Mouse (Mus musculus) right cerebral cortex, postnatal 4 days (tissue): ENCODE data around the gene Pus7l.
"Not testable (repeated sequence)": the region's sequence is repeated elsewhere in the genome, so short reads cannot be mapped to it uniquely, and the experiment has no call there.

Experiments used
- DNase-seq: peaks from one replicate; pipeline ENCODE4 v3.0.0-alpha.2; 2022

Gene Pus7l

GRCm38 (mm10) chr15:94542567-94543408 is 559 bp downstream of the Pus7l start:
- DNase-seq, result no peak

DNA sequence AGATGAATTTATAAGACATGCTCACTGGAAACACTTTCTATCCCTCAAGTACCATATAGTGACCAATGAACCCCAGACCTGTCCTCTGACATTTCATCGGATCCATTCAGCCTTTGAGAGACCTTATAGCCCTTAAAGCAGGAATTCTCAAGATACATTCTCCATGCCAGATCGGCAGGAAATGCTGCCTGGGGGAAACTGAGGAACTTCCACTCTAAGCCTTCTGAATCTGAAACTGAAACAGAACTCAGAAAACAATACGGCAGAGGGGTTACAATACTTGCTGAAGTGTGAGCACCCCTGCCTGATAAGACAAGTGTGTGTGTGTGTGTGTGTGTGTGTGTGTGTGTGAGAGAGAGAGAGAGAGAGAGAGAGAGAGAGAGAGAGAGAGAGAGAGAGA is 4.1 kb downstream of the Pus7l start:
- DNase-seq, result no peak

GRCm38 (mm10) chr15:94535521-94535920 is 7.8 kb downstream of the Pus7l start:
- no peak for DNase-seq

GRCm38 (mm10) chr15:94532956-94533355 is 10.4 kb downstream of the Pus7l start:
- DNase-seq, result no peak

DNA sequence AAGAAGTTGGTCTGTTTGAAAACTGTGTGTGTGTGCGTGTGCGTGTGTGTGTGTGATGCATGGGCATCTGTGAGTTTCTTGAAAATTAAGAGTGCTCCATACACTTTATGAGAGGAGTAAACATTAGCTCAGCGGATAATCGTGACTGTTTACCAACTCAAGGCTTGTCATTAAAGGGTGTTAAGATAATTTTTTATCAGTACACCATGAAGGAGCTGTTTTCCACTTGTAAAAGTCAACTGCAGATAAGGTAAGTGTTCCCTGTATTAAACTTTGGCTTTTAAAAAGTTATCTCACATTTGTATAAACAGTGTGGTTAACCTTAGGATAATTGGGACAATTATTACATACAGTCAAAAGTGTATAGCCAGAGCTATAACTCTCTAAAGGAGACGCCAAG is 11.0 kb downstream of the Pus7l start:
- DNase-seq, result no peak

DNA sequence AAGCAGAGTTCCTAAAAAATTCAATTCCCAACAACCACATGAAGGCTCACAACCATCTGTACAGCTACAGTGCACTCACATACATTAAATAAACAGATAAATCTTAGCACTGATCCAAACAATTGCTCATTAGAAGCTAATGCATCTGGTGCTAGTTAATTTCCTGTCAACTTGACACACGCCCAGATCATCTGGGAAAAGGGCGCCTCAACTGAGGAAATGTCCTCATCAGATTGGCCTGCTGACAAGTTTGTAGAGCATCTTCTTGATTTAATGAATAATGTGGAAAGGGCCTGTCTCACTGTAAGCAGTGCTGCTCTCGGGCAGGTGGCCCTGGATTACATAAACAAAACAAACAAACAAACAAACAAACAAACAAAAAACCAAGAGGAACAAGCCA is 12.8 kb downstream of the Pus7l start:
- DNase-seq, result no peak

- DNase-seq, result no peak
Measured at GRCm38 (mm10) chr15:94524956-94525355, 18.4 kb downstream of the Pus7l start.

GRCm38 (mm10) chr15:94523251-94523650 is 20.1 kb downstream of the Pus7l start:
- no peak for DNase-seq

DNA sequence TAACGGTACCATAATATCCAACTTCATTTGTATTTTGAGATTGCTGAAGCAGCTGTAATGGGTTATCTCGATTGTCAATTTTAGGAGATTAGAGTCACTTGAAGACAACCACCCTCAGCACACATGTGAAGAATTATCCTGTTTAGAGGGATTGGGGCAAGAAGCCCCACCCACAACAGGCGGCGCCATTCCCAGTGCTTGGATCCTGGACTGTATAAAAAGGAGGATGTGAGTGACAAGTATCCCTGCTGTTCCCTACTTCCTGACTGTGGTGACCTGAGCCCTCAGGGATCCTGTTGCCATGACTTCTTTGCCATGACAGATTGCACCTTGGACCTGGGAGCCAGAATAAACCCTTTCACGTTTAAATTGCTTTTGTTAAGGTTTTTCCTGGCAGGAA is 22.4 kb downstream of the Pus7l start:
- DNase-seq, result no peak

DNA sequence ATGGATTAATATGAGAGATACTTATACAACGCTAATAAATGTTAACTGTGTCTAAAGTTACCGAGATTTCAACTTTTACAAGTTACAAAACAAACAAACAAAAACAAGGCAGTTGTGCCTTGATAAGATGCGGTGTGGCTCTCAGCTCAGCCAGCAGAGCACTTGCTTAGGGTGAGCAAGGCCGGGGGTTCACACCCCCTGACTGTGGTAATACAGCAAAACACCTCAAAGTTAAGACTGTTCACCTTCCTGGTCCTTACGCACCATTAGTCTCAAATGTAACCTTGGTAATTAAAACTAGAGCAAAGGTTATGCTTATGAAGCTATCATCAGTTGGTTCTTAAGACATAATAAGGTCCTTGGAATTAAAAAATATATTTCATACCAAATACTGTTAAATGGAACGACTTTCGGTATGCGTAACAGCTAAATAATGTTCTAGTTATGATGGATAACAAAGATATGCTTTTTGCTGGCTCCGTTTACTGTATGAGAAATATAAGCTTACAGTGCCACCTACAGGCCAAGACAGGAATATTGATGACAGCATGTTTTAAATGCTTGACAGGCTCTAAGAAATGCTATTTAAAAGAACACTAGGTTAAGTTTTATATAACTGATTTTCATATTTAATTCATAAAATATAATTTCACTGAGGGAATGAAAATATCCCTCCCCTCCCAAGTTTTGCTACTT is 23.0 kb downstream of the Pus7l start:
- no peak for DNase-seq

GRCm38 (mm10) chr15:94517913-94518491 is 25.3 kb downstream of the Pus7l start:
- no peak for DNase-seq

DNA sequence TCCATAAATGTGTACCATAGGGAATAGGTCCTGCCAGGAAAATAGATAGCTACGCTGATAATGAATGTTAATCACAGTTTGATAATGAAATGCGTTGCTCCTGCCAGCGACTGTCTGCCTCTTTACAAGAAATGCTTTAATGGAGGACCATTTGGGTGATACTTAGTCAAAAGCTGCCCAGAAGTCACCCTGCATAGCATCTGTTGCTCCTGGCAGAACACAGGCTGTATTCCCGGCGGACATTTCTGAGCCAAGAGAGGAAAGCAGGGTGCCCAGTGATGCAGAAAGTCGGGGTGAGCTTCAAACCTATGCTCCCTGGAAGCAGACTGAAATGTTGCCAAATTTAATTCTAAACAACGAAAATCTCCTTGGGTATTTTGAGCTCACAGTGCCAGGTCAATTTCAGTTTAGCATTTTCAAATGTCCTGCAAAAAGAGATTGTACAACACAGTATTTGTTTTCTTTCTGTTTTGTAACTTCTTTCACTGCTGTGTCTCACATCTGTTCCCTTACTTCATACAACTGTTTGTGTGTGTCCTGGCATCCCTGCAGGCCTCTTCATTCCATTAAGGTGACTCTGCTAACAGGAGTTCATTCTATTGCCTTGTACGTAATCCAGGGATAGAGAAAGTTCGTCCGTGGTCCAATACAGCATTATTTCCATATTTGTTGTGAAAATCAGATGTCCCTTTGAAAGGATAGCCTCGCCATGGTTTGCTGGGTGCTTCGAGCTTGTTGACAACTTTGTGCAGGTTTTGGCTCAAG is 39.7 kb downstream of the Pus7l start:
- DNase-seq, result no peak

DNA sequence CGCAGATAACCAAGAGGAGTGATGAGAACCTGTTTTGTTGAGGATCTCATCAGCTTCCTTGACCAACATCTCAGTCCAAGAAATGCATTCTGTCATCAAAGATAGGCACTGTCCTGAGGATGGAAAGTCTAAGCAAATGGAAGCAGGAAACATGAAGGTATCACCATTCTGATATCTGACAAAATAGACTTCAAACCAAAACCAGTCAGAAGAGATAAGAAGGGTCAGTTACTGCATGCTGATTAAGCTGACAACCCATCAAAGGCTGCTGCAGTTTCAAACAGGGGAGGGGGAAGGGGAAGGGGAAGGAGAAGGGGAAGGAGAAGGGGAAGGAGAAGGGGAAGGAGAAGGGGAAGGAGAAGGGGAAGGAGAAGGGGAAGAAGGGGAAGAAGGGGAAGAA is 44.1 kb downstream of the Pus7l start:
- no peak for DNase-seq

DNA sequence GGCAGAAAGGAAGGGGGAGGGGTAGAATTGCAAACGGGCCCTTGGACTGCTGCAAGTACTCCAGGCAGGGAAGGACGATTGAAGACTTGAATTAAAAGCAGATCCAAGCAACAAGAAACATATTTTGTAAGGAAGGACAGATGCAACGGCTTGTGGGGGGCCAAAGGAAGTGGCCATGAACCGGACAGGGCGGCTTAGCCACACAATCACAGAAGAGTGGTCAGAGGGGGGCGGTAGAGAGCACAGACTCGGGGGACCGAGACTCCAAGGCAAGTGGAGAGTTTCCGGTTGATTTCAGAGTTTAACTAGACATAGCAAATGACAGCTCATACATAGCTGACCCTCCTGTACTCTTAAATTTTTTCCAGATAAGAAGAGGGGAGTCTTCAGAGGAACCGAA is 47.4 kb downstream of the Pus7l start:
- DNase-seq, result no peak

GRCm38 (mm10) chr15:94494445-94494844 is 48.9 kb downstream of the Pus7l start:
- DNase-seq, result no peak

- DNase-seq, result no peak
Measured at GRCm38 (mm10) chr15:94489433-94489832, 53.9 kb downstream of the Pus7l start.

- DNase-seq, result not testable (repeated sequence)
Measured at GRCm38 (mm10) chr15:94488028-94488427, 55.3 kb downstream of the Pus7l start.

- no peak for DNase-seq
Measured at GRCm38 (mm10) chr15:94482555-94482954, 60.8 kb downstream of the Pus7l start.

DNA sequence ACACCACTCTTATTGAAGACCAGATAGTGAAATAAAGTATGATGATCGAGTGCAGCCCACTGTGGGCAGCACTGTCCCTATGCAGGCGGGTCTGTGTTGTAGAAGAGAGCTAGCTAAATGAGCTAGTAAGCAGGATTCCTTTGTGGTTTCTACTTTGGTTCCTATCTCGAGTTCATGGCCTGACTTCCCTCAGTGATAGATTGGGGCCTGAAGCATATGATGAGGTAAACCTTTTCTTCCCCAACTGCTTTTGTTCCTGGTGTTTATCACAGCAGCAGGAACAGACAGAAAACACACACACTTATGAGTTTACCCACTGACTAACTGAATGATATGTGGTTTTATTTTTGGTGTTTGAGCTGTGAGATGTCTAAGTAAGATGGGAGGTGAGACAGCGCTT is 62.6 kb downstream of the Pus7l start:
- DNase-seq, result no peak

GRCm38 (mm10) chr15:94480248-94480647 is 63.1 kb downstream of the Pus7l start:
- DNase-seq, result no peak

- DNase-seq, result no peak
Measured at GRCm38 (mm10) chr15:94479513-94480136, 63.7 kb downstream of the Pus7l start.

- no peak for DNase-seq
Measured at GRCm38 (mm10) chr15:94478706-94479105, 64.6 kb downstream of the Pus7l start.

DNA sequence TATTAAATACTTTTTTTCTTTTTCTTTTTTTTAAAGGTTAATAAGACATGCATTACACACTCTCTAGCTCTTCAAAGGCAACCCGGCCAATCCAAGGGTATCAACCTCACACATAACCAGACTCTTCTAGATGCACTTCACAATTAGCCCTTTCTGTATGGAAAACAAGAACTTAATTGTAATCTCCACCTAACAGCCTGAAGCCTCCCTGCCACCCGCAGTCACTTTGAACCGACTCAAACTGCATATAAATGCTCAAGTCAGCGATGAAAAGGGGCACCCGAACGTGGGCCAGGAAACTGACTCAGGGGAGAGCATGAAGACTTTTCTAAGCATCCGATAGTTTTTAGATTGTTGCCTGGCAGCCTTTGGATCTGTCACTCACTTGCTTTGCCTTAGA is 66.1 kb downstream of the Pus7l start:
- no peak for DNase-seq
